Mouse (Mus musculus): Measurements from ENCODE around the gene Gm17571.

Gm17571 gene

GRCm38 (mm10) chr9:13455231-13455630 lies 8.7 kb upstream of the Gm17571 start:
- DNase-seq (ENCODE audit: low spot score in 2 of 2): no peak

- DNase-seq (ENCODE audit: low spot score in 2 of 2): no peak
These were observed 8.1 kb upstream of the Gm17571 start for GRCm38 (mm10) chr9:13454651-13455123.

- DNase-seq (ENCODE audit: low spot score in 2 of 2): no peak
These were observed 2.2 kb upstream of the Gm17571 start for GRCm38 (mm10) chr9:13448716-13449115.

- DNase-seq (ENCODE audit: low spot score in 2 of 2): no peak
These were observed 317 bp downstream of the Gm17571 start for GRCm38 (mm10) chr9:13446236-13446635.

GRCm38 (mm10) chr9:13443484-13444211 lies 2.9 kb downstream of the Gm17571 start:
- no peak for DNase-seq (ENCODE audit: low spot score in 2 of 2)

- DNase-seq (ENCODE audit: low spot score in 2 of 2): no peak
These were observed 4.4 kb downstream of the Gm17571 start for GRCm38 (mm10) chr9:13442012-13442735.

- no peak for DNase-seq (ENCODE audit: low spot score in 2 of 2)
These were observed 5.6 kb downstream of the Gm17571 start for GRCm38 (mm10) chr9:13440911-13441310.

GRCm38 (mm10) chr9:13433501-13434090 lies 13.0 kb downstream of the Gm17571 start:
- no peak for DNase-seq (ENCODE audit: low spot score in 2 of 2)

- no peak for DNase-seq (ENCODE audit: low spot score in 2 of 2)
These were observed 14.9 kb downstream of the Gm17571 start for GRCm38 (mm10) chr9:13431646-13432045.

- DNase-seq (ENCODE audit: low spot score in 2 of 2): no peak
These were observed 15.8 kb downstream of the Gm17571 start for GRCm38 (mm10) chr9:13430744-13431143.

- DNase-seq (ENCODE audit: low spot score in 2 of 2): no peak
These were observed 16.3 kb downstream of the Gm17571 start for GRCm38 (mm10) chr9:13430302-13430701.

GRCm38 (mm10) chr9:13429477-13430125 lies 17.0 kb downstream of the Gm17571 start:
- DNase-seq (ENCODE audit: low spot score in 2 of 2): no peak

GRCm38 (mm10) chr9:13425031-13425940 lies 21.3 kb downstream of the Gm17571 start:
- DNase-seq (ENCODE audit: low spot score in 2 of 2): peak; percentile 26 to 51

- DNase-seq (ENCODE audit: low spot score in 2 of 2): no peak
These were observed 32.3 kb downstream of the Gm17571 start for GRCm38 (mm10) chr9:13414230-13414766.

All from frontal cortex, postnatal 14 days (tissue).